Comparison of ENCODE assay signal across 39 mouse cellular contexts in genomic region chr2:156039390-156039789, GRCm38 (mm10). TPM values are rescaled to one million over a fixed set of nuclear protein-coding genes. Genes with fewer than 3 reads are reported as not detected.
"Had no signal": no experiment of that assay in that cellular context is flagged by ENCODE, and none has a peak within 500 bp of the region (broad histone marks: within the 10 kb centered on the region; RNA-seq: fewer than 3 reads in every experiment).

No protein-coding gene starts in this region.

- H3K9me3 ChIP-seq: heart, embryonic 10.5 days; heart, embryonic 12.5 days; hindbrain, embryonic 10.5 days; hindbrain, embryonic 12.5 days; kidney, embryonic 15.5 days; limb, embryonic 13.5 days; limb, embryonic 15.5 days; liver, embryonic 12.5 days had no signal

- H3K36me3 ChIP-seq: heart, embryonic 10.5 days; heart, embryonic 12.5 days; hindbrain, embryonic 10.5 days; hindbrain, embryonic 12.5 days; kidney, embryonic 15.5 days; limb, embryonic 13.5 days; limb, embryonic 15.5 days; liver, embryonic 12.5 days had no signal

- DNase-seq: gastrocnemius, adult 2 months; gastrocnemius, postnatal 10 days; gastrocnemius, postnatal 25 days; heart, adult 2 months; heart, postnatal 10 days; heart, postnatal 4 days; kidney, adult 11 months; kidney, adult 2 months; kidney, adult 9 months; kidney, postnatal 14 days; kidney, postnatal 36 days; layer of hippocampus, adult 9-11 months; layer of hippocampus, postnatal 36 days; left cerebral cortex, postnatal 4 days had no signal

- H3K9ac ChIP-seq: heart, embryonic 12.5 days; hindbrain, embryonic 12.5 days; hindbrain, embryonic 14.5 days; kidney, embryonic 15.5 days; limb, embryonic 13.5 days; limb, embryonic 15.5 days; liver, embryonic 12.5 days had no signal

- H3K4me1 ChIP-seq: heart, embryonic 10.5 days; heart, embryonic 12.5 days; hindbrain, embryonic 12.5 days; kidney, embryonic 15.5 days; limb, embryonic 13.5 days; limb, embryonic 15.5 days; liver, embryonic 12.5 days had no signal

- ATAC-seq: hindbrain, embryonic 16.5 days; intestine, embryonic 16.5 days; liver, embryonic 12.5 days had no signal

- H3K4me3 ChIP-seq: gastrocnemius, adult 2 months; heart, adult 2 months; heart, embryonic 10.5 days; heart, embryonic 12.5 days; hindbrain, embryonic 10.5 days; hindbrain, embryonic 12.5 days; kidney, embryonic 15.5 days; limb, embryonic 13.5 days; limb, embryonic 15.5 days; liver, embryonic 12.5 days had no signal

- H3K27ac ChIP-seq: gastrocnemius, adult 2 months; heart, adult 2 months; heart, embryonic 10.5 days; hindbrain, embryonic 10.5 days; hindbrain, embryonic 12.5 days; hindbrain, embryonic 14.5 days; kidney, embryonic 15.5 days; kidney, postnatal 0 days; limb, embryonic 13.5 days; limb, embryonic 15.5 days; liver, embryonic 12.5 days had no signal

- H3K4me2 ChIP-seq: heart, embryonic 12.5 days; hindbrain, embryonic 12.5 days; hindbrain, embryonic 14.5 days; kidney, embryonic 15.5 days; limb, embryonic 13.5 days; limb, embryonic 15.5 days; liver, embryonic 12.5 days had no signal

- H3K27me3 ChIP-seq: heart, embryonic 12.5 days; kidney, embryonic 15.5 days; limb, embryonic 13.5 days; limb, embryonic 15.5 days had no signal

RNA-seq across cellular contexts. Expression of gene Fer1l4, which starts 13.4 kb away (rescaled TPM):
- total RNA-seq: gastrocnemius, adult 2 months; gastrocnemius, postnatal 10 days; gastrocnemius, postnatal 25 days; gastrocnemius, postnatal 4 days; granulocyte monocyte progenitor cell, adult 5-6 weeks; heart, adult 2 months; heart, postnatal 10 days; heart, postnatal 25 days; heart, postnatal 4 days; layer of hippocampus, adult 18-20 months; layer of hippocampus, adult 8-10 months; layer of hippocampus, postnatal 14 days; layer of hippocampus, postnatal 36 days; left cerebral cortex, adult 18-20 months; left cerebral cortex, adult 8-10 months; left cerebral cortex, postnatal 25 days; left cerebral cortex, postnatal 4 days; liver, adult 2 months had no signal
- polyA plus RNA-seq: heart, embryonic 10.5 days; heart, embryonic 12.5 days; heart, embryonic 14.5 days; heart, embryonic 16.5 days; hindbrain, embryonic 10.5 days; hindbrain, embryonic 14.5 days; hindbrain, embryonic 16.5 days; kidney, embryonic 15.5 days; limb, embryonic 11.5 days; limb, embryonic 13.5 days; limb, embryonic 15.5 days; liver, embryonic 12.5 days had no signal

RNA-seq across cellular contexts. Expression of gene 6430550D23Rik, which starts 31.6 kb away (rescaled TPM):
- total RNA-seq: granulocyte monocyte progenitor cell, adult 5-6 weeks had no signal
